In the genomic region with DNA sequence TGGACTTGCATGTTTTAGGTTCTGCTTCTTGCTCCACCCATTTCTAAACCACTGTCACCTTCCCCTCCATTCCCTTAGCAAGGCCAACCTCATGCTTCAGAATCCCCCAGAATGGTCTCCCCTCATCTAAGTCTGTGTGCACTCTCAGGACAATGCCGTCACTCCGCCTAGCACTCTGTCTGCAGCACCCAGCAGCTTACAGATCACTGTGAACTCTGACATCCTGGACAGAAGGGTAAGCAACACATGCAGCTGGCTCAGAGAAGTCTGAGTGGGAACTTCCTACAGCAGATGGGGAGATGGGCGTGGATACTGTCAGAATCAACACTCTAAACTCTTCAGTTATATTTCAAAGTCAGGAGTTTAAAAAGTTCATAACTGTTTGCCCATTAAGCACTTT, we compare ENCODE assay signal across 17 mouse cellular contexts.
"Had no signal": no experiment of that assay in that cellular context is flagged by ENCODE, and none has a peak within 500 bp of the region (broad histone marks: within the 10 kb centered on the region; RNA-seq: fewer than 3 reads in every experiment).

No protein-coding gene starts in this region.

- ATAC-seq: intestine, postnatal 0 days; liver, postnatal 0 days; midbrain, embryonic 13.5 days; midbrain, embryonic 16.5 days had no signal

- H3K4me3 ChIP-seq: limb, embryonic 12.5 days; limb, embryonic 15.5 days; midbrain, embryonic 10.5 days; midbrain, embryonic 13.5 days; myocyte; neural tube, embryonic 13.5 days had no signal

- H3K27me3 ChIP-seq: limb, embryonic 12.5 days; limb, embryonic 15.5 days; midbrain, embryonic 13.5 days; neural tube, embryonic 13.5 days had no signal

- H3K4me2 ChIP-seq: limb, embryonic 12.5 days; limb, embryonic 15.5 days; liver, embryonic 11.5 days; midbrain, embryonic 13.5 days; neural tube, embryonic 13.5 days had no signal

- H3K27ac ChIP-seq: kidney, postnatal 0 days; limb, embryonic 12.5 days; limb, embryonic 15.5 days; liver, embryonic 14.5 days; midbrain, embryonic 10.5 days; midbrain, embryonic 13.5 days; neural tube, embryonic 13.5 days had no signal

- DNase-seq: left cerebral cortex, postnatal 4 days; liver, postnatal 0 days; retina, postnatal 1 day; right cerebral cortex, postnatal 25 days; thymus, adult 18-20 months; thymus, postnatal 36 days had no signal

- H3K9ac ChIP-seq: limb, embryonic 12.5 days; limb, embryonic 15.5 days; liver, embryonic 14.5 days; liver, postnatal 0 days; midbrain, embryonic 13.5 days; neural tube, embryonic 13.5 days had no signal

- H3K36me3 ChIP-seq: limb, embryonic 12.5 days; limb, embryonic 15.5 days; neural tube, embryonic 13.5 days had no signal

- H3K9me3 ChIP-seq: limb, embryonic 12.5 days; limb, embryonic 15.5 days; midbrain, embryonic 10.5 days; midbrain, embryonic 13.5 days; neural tube, embryonic 13.5 days had no signal
